Mouse (Mus musculus): ENCODE measurements around the gene St8sia1. TPM values are rescaled to one million over a fixed set of nuclear protein-coding genes. Genes with fewer than 3 reads are reported as not detected.

Gene St8sia1
- polyA plus RNA-seq, 1 experiment: 2.5 TPM

DNA sequence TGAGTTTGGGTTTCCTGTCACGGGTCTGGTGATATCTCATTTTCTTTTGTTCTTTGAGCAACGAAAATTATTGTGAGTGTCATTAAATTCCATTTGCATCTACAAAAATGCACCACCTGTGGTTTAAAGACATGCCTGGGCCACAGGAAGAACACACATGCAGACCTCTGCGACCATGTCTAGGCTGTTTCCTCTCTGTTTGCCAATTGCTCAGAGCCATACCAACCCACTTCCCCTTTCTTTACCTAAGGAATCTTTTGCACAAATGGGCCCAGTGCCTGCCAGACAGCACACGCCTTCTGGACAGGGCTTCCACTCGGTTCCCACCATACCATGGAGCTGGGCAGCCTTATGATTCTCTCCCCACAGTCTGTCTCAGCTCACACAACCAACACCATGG, 48.8 kb downstream of the St8sia1 start:
- TF ChIP-seq POLR2A (IDR thresholded peaks at IDR 0.05; ENCODE audit: control insufficient read depth, low read depth, low read length): no peak
- no peak for TF ChIP-seq CTCF (IDR thresholded peaks at IDR 0.05; ENCODE audit: control insufficient read depth, insufficient read depth, insufficient replicate concordance, low read depth, low read length)
- Histone ChIP-seq H3K4me3 (ENCODE audit: control insufficient read depth, low read depth, low read length) (no peak overlapping the region), H3K4me1 (ENCODE audit: control insufficient read depth, insufficient read depth, low read length) (no peaks in the 10 kb centered on the region; the same call in 1 of the 2 replicates), H3K36me3 (ENCODE audit: control insufficient read depth, insufficient read depth, low read length) (no peaks in the 10 kb centered on the region), H3K27ac (ENCODE audit: control insufficient read depth, insufficient read depth, low read depth, low read length) (no peak overlapping the region), H3K27me3 (ENCODE audit: control insufficient read depth, insufficient read depth, low read length) (no peaks in the 10 kb centered on the region)

DNA sequence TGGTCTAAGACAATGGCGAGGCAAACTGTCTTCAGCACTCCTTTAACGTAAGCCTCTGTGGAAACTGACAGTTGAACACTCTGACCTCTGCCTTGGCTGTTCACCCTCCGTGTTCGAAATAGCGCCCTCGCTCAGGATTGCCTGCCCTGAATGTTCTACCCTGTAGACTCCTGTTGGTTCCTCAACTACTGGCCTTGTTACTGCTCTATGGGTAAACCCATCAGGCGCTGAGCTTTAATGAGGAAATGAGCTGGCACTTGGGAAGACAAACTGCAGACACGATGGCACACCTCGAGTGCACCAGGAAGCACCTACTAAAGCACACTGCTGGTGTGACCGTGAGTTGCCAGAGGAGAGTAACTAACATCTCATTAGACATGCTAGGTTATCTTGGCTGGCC, 49.6 kb downstream of the St8sia1 start:
- no peaks in the 10 kb centered on the region for H3K36me3 ChIP-seq (ENCODE audit: control insufficient read depth, insufficient read depth, low read length)
- no peak overlapping the region for H3K4me3 ChIP-seq (ENCODE audit: control insufficient read depth, low read depth, low read length)
- TF ChIP-seq CTCF (IDR thresholded peaks at IDR 0.05; ENCODE audit: control insufficient read depth, insufficient read depth, insufficient replicate concordance, low read depth, low read length): no peak
- no peak for TF ChIP-seq POLR2A (IDR thresholded peaks at IDR 0.05; ENCODE audit: control insufficient read depth, low read depth, low read length)
- no peaks in the 10 kb centered on the region for H3K27me3 ChIP-seq (ENCODE audit: control insufficient read depth, insufficient read depth, low read length)
- no peak overlapping the region for H3K27ac ChIP-seq (ENCODE audit: control insufficient read depth, insufficient read depth, low read depth, low read length)
- H3K4me1 ChIP-seq (ENCODE audit: control insufficient read depth, insufficient read depth, low read length): no peaks in the 10 kb centered on the region; the same call in 1 of the 2 replicates

DNA sequence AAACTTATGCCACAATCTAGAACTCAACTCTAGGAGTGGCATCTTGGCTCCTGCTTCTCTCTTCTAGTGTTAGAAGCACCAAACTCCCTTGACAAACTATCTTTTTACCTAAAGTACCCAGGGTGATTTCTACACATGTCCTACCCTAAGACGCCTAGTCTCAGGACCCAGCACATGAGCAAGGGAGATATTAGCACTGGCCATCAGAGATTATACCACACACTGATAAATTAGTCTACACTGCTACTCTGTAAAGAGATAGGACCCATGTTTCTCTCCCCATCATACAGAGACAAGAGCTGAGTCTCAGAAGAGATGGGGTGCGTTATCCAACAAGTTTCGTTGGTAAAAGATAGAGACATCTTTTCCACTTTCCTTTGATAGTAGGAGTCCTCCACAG, 53.0 kb downstream of the St8sia1 start:
- Histone ChIP-seq H3K36me3 (ENCODE audit: control insufficient read depth, insufficient read depth, low read length) (no peaks in the 10 kb centered on the region), H3K27ac (ENCODE audit: control insufficient read depth, insufficient read depth, low read depth, low read length) (no peak overlapping the region), H3K4me1 (ENCODE audit: control insufficient read depth, insufficient read depth, low read length) (no peaks in the 10 kb centered on the region; the same call in 1 of the 2 replicates), H3K27me3 (ENCODE audit: control insufficient read depth, insufficient read depth, low read length) (no peaks in the 10 kb centered on the region), H3K4me3 (ENCODE audit: control insufficient read depth, low read depth, low read length) (no peak overlapping the region)
- no peak for TF ChIP-seq POLR2A (IDR thresholded peaks at IDR 0.05; ENCODE audit: control insufficient read depth, low read depth, low read length)
- no peak for TF ChIP-seq CTCF (IDR thresholded peaks at IDR 0.05; ENCODE audit: control insufficient read depth, insufficient read depth, insufficient replicate concordance, low read depth, low read length)

DNA sequence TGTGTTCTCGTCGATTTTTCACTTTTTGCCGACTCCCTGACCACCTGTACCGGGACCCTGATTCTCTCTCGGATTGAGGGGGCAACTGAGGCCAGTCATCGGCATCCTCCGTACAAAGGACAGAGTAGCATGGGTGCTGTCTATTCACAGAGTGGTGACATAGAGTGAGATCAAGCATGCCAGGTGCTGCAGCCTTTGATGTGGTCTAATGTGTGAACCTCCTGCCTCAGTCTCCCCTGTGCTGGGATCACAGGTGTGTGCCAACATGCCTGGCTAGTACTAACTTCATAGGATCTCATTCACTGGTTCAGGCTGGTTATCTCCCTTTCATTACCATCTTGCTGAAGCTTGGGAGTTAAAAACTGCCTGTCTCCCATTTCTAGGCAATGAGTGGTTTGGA, 53.5 kb downstream of the St8sia1 start:
- no peak for TF ChIP-seq CTCF (IDR thresholded peaks at IDR 0.05; ENCODE audit: control insufficient read depth, insufficient read depth, insufficient replicate concordance, low read depth, low read length)
- TF ChIP-seq POLR2A (IDR thresholded peaks at IDR 0.05; ENCODE audit: control insufficient read depth, low read depth, low read length): no peak
- no peak overlapping the region for H3K27ac ChIP-seq (ENCODE audit: control insufficient read depth, insufficient read depth, low read depth, low read length)
- H3K4me1 ChIP-seq (ENCODE audit: control insufficient read depth, insufficient read depth, low read length): no peaks in the 10 kb centered on the region
- no peaks in the 10 kb centered on the region for H3K36me3 ChIP-seq (ENCODE audit: control insufficient read depth, insufficient read depth, low read length)
- H3K27me3 ChIP-seq (ENCODE audit: control insufficient read depth, insufficient read depth, low read length): no peaks in the 10 kb centered on the region
- no peak overlapping the region for H3K4me3 ChIP-seq (ENCODE audit: control insufficient read depth, low read depth, low read length)

DNA sequence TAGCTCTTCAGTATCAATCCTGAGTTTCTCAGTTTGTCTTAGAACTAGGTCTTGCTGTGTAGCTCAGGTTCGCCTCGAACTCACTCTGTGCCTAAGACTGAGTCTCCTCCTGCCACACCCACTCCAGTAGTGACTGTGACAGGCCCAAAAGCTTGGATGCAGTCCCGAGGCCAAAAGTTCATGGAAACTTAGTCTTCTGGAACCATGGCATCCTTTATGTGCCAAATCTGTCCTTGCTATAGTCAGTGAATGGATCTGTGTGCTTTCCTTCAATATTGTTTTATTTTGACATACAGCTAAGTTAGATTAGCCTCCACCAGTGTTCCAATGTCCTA, 54.5 kb downstream of the St8sia1 start:
- H3K4me3 ChIP-seq (ENCODE audit: control insufficient read depth, low read depth, low read length): no peak overlapping the region
- H3K27ac ChIP-seq (ENCODE audit: control insufficient read depth, insufficient read depth, low read depth, low read length): no peak overlapping the region
- no peaks in the 10 kb centered on the region for H3K4me1 ChIP-seq (ENCODE audit: control insufficient read depth, insufficient read depth, low read length)
- TF ChIP-seq POLR2A (IDR thresholded peaks at IDR 0.05; ENCODE audit: control insufficient read depth, low read depth, low read length) (no peak), CTCF (IDR thresholded peaks at IDR 0.05; ENCODE audit: control insufficient read depth, insufficient read depth, insufficient replicate concordance, low read depth, low read length) (no peak)
- no peaks in the 10 kb centered on the region for H3K36me3 ChIP-seq (ENCODE audit: control insufficient read depth, insufficient read depth, low read length)
- no peaks in the 10 kb centered on the region for H3K27me3 ChIP-seq (ENCODE audit: control insufficient read depth, insufficient read depth, low read length)

DNA sequence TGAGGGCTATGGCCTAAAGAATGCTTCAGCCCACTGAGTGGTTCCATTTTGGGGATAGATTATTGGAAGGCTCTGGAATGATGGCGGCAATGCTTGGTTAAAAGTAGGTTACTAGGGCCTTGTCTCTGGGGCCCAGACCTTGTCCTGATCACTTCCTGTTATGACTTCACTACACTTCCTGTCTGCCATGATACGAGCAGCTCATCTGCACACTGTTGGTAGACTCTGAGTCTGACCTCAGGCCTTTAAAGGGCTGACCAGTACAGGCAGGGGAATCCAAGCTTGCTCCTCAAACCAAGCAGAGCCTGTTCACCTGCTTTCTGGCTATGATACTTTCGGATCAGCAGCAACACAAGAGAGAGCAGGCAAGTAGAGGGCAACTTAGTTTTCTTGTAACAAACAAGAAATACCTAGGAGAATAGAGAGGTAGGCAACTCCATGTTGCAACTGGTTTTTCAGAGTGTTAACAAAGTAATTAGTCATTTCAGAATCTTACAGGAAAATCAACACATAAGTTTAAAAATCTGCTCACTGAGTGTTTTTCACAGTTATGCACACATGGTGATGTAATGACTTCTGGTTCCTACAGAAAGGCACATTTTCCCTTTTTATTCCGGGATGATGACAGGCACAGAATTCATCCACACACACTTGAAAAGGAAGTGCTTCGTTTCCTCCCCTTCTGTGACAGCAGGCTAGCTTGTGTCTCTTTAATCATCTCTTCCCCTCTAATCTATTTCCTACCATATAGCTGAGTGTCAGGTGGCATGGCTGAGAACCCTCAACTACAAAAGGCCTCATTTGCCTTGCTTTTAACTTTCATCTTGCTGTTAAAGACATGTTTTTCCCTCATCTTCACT, 55.1 kb downstream of the St8sia1 start:
- Histone ChIP-seq H3K27ac (ENCODE audit: control insufficient read depth, insufficient read depth, low read depth, low read length) (no peak overlapping the region), H3K27me3 (ENCODE audit: control insufficient read depth, insufficient read depth, low read length) (no peaks in the 10 kb centered on the region), H3K4me1 (ENCODE audit: control insufficient read depth, insufficient read depth, low read length) (no peaks in the 10 kb centered on the region), H3K36me3 (ENCODE audit: control insufficient read depth, insufficient read depth, low read length) (no peaks in the 10 kb centered on the region), H3K4me3 (ENCODE audit: control insufficient read depth, low read depth, low read length) (no peak overlapping the region)
- no peak for TF ChIP-seq CTCF (IDR thresholded peaks at IDR 0.05; ENCODE audit: control insufficient read depth, insufficient read depth, insufficient replicate concordance, low read depth, low read length)

DNA sequence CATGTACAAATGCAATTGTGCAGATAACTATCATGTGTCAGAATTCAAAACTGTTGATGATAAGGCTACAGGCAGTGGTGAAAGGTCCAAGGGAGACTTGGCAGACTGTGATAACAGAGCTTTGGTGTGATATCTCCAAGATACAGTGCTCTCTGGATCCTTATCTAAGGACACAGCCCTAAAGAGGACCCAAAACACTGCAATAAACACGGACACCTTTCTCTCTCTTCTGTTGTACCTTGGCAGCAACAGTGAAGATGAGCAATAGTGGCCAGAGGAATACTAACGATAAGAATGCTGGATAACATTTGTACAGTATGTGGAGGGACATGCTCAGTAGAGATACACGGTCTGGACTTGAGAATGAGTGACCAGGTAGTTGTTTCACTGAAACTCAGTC, 55.8 kb downstream of the St8sia1 start:
- Histone ChIP-seq H3K36me3 (ENCODE audit: control insufficient read depth, insufficient read depth, low read length) (no peaks in the 10 kb centered on the region), H3K4me3 (ENCODE audit: control insufficient read depth, low read depth, low read length) (no peak overlapping the region), H3K27me3 (ENCODE audit: control insufficient read depth, insufficient read depth, low read length) (no peaks in the 10 kb centered on the region), H3K4me1 (ENCODE audit: control insufficient read depth, insufficient read depth, low read length) (no peaks in the 10 kb centered on the region), H3K27ac (ENCODE audit: control insufficient read depth, insufficient read depth, low read depth, low read length) (no peak overlapping the region)
- TF ChIP-seq POLR2A (IDR thresholded peaks at IDR 0.05; ENCODE audit: control insufficient read depth, low read depth, low read length) (no peak), CTCF (IDR thresholded peaks at IDR 0.05; ENCODE audit: control insufficient read depth, insufficient read depth, insufficient replicate concordance, low read depth, low read length) (no peak)
